Mouse (Mus musculus): ENCODE results near the gene Cdh16. TPM values are rescaled to one million over a fixed set of nuclear protein-coding genes. Genes with fewer than 3 reads are reported as not detected.

The Cdh16 gene
- total and polyA plus RNA-seq, 2 experiments from 2014 or later, result not detected

- Histone ChIP-seq H3K27me3 (ENCODE audit: insufficient read depth, low read length) (no peaks in the 10 kb centered on the region; the same call in 1 of the 2 replicates), H3K27ac (ENCODE audit: low read depth, low read length) (no peak overlapping the region), H3K9ac (no peak overlapping the region), H3K36me3 (ENCODE audit: insufficient read depth) (no peaks in the 10 kb centered on the region), H3K4me1 (ENCODE audit: insufficient read depth) (no peaks in the 10 kb centered on the region), H3K9me3 (ENCODE audit: low read length) (no peaks in the 10 kb centered on the region), H3K4me3 (ENCODE audit: low read depth, low read length) (no peak overlapping the region), H3K4me2 (ENCODE audit: low read depth) (no peak overlapping the region)
- ATAC-seq (no peak), DNase-seq (no peak)
- TF ChIP-seq CTCF (IDR thresholded peaks at IDR 0.05; ENCODE audit: low read depth), result no peak
- 71% methylated on average over 4 of the region's 4 CpGs for WGBS
These were observed 21.0 kb downstream of the Cdh16 start for GRCm38 (mm10) chr8:104603245-104603593.

- 20% methylated on average over 21 of the region's 21 CpGs for WGBS
- peak; percentile 95 for ATAC-seq
- Histone ChIP-seq H3K4me2 (ENCODE audit: low read depth) (peak overlapping the region; percentile 41), H3K27me3 (ENCODE audit: insufficient read depth, low read length) (no peaks in the 10 kb centered on the region; the same call in 1 of the 2 replicates), H3K27ac (ENCODE audit: low read depth, low read length) (no peak overlapping the region), H3K4me1 (ENCODE audit: insufficient read depth) (no peaks in the 10 kb centered on the region), H3K36me3 (ENCODE audit: insufficient read depth) (no peaks in the 10 kb centered on the region), H3K9ac (no peak overlapping the region), H3K9me3 (ENCODE audit: low read length) (no peaks in the 10 kb centered on the region), H3K4me3 (ENCODE audit: low read depth, low read length) (peak overlapping the region; percentile 17; the same call in 1 of the 2 replicates)
- peak; percentile 96 for TF ChIP-seq CTCF (IDR thresholded peaks at IDR 0.05; ENCODE audit: low read depth)
- peak; percentile 90 for DNase-seq
These were observed 21.5 kb downstream of the Cdh16 start for GRCm38 (mm10) chr8:104602468-104603244.

- no peak for TF ChIP-seq CTCF (IDR thresholded peaks at IDR 0.05; ENCODE audit: low read depth)
- Histone ChIP-seq H3K4me3 (ENCODE audit: low read depth, low read length) (peak overlapping the region; percentile 17; the same call in 1 of the 2 replicates), H3K4me2 (ENCODE audit: low read depth) (peak overlapping the region; percentile 41), H3K9me3 (ENCODE audit: low read length) (no peaks in the 10 kb centered on the region), H3K36me3 (ENCODE audit: insufficient read depth) (no peaks in the 10 kb centered on the region), H3K4me1 (ENCODE audit: insufficient read depth) (no peaks in the 10 kb centered on the region), H3K9ac (no peak overlapping the region), H3K27me3 (ENCODE audit: insufficient read depth, low read length) (no peaks in the 10 kb centered on the region; the same call in 1 of the 2 replicates), H3K27ac (ENCODE audit: low read depth, low read length) (no peak overlapping the region)
- 1% methylated on average over 12 of the region's 12 CpGs for WGBS
- DNase-seq (no peak), ATAC-seq (no peak)
These were observed 22.2 kb downstream of the Cdh16 start for GRCm38 (mm10) chr8:104601941-104602371.

- Histone ChIP-seq H3K27ac (ENCODE audit: low read depth, low read length) (no peak overlapping the region), H3K9ac (no peak overlapping the region), H3K4me2 (ENCODE audit: low read depth) (peak overlapping the region; percentile 41; the same call in 1 of the 2 replicates), H3K9me3 (ENCODE audit: low read length) (no peaks in the 10 kb centered on the region), H3K27me3 (ENCODE audit: insufficient read depth, low read length) (no peaks in the 10 kb centered on the region; the same call in 1 of the 2 replicates), H3K4me3 (ENCODE audit: low read depth, low read length) (no peak overlapping the region), H3K4me1 (ENCODE audit: insufficient read depth) (no peaks in the 10 kb centered on the region), H3K36me3 (ENCODE audit: insufficient read depth) (no peaks in the 10 kb centered on the region)
- 36% methylated on average over 7 of the region's 7 CpGs for WGBS
- ATAC-seq, result no peak
- DNase-seq, result no peak
- no peak for TF ChIP-seq CTCF (IDR thresholded peaks at IDR 0.05; ENCODE audit: low read depth)
These were observed 22.8 kb downstream of the Cdh16 start for GRCm38 (mm10) chr8:104601386-104601785.

GRCm38 (mm10) chr8:104598496-104598895, 25.7 kb downstream of the Cdh16 start:
- DNase-seq (no peak), ATAC-seq (no peak)
- Histone ChIP-seq H3K4me3 (ENCODE audit: low read depth, low read length) (no peak overlapping the region), H3K4me2 (ENCODE audit: low read depth) (no peak overlapping the region), H3K27me3 (ENCODE audit: insufficient read depth, low read length) (no peaks in the 10 kb centered on the region; the same call in 1 of the 2 replicates), H3K9me3 (ENCODE audit: low read length) (no peaks in the 10 kb centered on the region), H3K36me3 (ENCODE audit: insufficient read depth) (peaks cover 21% of the 10 kb centered on the region), H3K9ac (no peak overlapping the region), H3K4me1 (ENCODE audit: insufficient read depth) (no peaks in the 10 kb centered on the region), H3K27ac (ENCODE audit: low read depth, low read length) (no peak overlapping the region)
- TF ChIP-seq CTCF (IDR thresholded peaks at IDR 0.05; ENCODE audit: low read depth), result no peak
- 57% methylated on average over 6 of the region's 6 CpGs for WGBS

- no peaks in the 10 kb centered on the region for H3K4me1 ChIP-seq (ENCODE audit: insufficient read depth)
- H3K9ac ChIP-seq, result no peak overlapping the region
- no peaks in the 10 kb centered on the region; the same call in 1 of the 2 replicates for H3K27me3 ChIP-seq (ENCODE audit: insufficient read depth, low read length)
- H3K27ac ChIP-seq (ENCODE audit: low read depth, low read length), result no peak overlapping the region
- H3K9me3 ChIP-seq (ENCODE audit: low read length), result no peaks in the 10 kb centered on the region
- H3K4me3 ChIP-seq (ENCODE audit: low read depth, low read length), result no peak overlapping the region
- no peak overlapping the region for H3K4me2 ChIP-seq (ENCODE audit: low read depth)
- TF ChIP-seq CTCF (IDR thresholded peaks at IDR 0.05; ENCODE audit: low read depth), result no peak
- ATAC-seq (no peak), DNase-seq (no peak)
- H3K36me3 ChIP-seq (ENCODE audit: insufficient read depth), result peaks cover 21% of the 10 kb centered on the region
- WGBS, result 64% methylated on average over 6 of the region's 6 CpGs
These were observed 26.5 kb downstream of the Cdh16 start for GRCm38 (mm10) chr8:104597656-104598055.

GRCm38 (mm10) chr8:104595773-104596536, 28.2 kb downstream of the Cdh16 start:
- H3K27me3 ChIP-seq (ENCODE audit: insufficient read depth, low read length), result no peaks in the 10 kb centered on the region
- WGBS, result 85% methylated on average over 21 of the region's 21 CpGs
- H3K36me3 ChIP-seq (ENCODE audit: insufficient read depth), result peaks cover 21% of the 10 kb centered on the region
- H3K4me2 ChIP-seq (ENCODE audit: low read depth), result no peak overlapping the region
- TF ChIP-seq CTCF (IDR thresholded peaks at IDR 0.05; ENCODE audit: low read depth), result no peak
- H3K4me1 ChIP-seq (ENCODE audit: insufficient read depth), result peaks cover 4% of the 10 kb centered on the region
- H3K9me3 ChIP-seq (ENCODE audit: low read length), result no peaks in the 10 kb centered on the region
- no peak overlapping the region for H3K27ac ChIP-seq (ENCODE audit: low read depth, low read length)
- DNase-seq (no peak), ATAC-seq (no peak)
- no peak overlapping the region for H3K4me3 ChIP-seq (ENCODE audit: low read depth, low read length)
- H3K9ac ChIP-seq, result no peak overlapping the region
